Mouse (Mus musculus): ENCODE measurements at regions not wholly inside any gene's neighbourhood (a gene's known extent, or its start where the extent isn't known, plus 50 kb on each side); places are given as distances from the start of the nearest gene placed in this dataset.
A peak's percentile ranks its signal among the peaks of the same experiment; 100 is the strongest.

GRCm38 (mm10) chr3:132023342-132023741, 61.8 kb upstream of the Dkk2 start:
- no peak overlapping the region for H3K4me3 ChIP-seq (ENCODE audit: low read length)
- ATAC-seq = no peak
- H3K9me3 ChIP-seq (ENCODE audit: low read length) = no peaks in the 10 kb centered on the region
- H3K27ac ChIP-seq = no peak overlapping the region
- no peak overlapping the region for H3K4me2 ChIP-seq (ENCODE audit: low read depth, low read length)
- TF ChIP-seq CTCF (IDR thresholded peaks at IDR 0.05; ENCODE audit: low read depth) = no peak
- H3K4me1 ChIP-seq (ENCODE audit: insufficient read depth, low read length) = no peaks in the 10 kb centered on the region
- H3K36me3 ChIP-seq (ENCODE audit: insufficient read depth, low read length) = no peaks in the 10 kb centered on the region
- no peak for DNase-seq (ENCODE audit: low spot score)
- 60% methylated on average over 6 of the region's 6 CpGs for WGBS
- no peak overlapping the region for H3K9ac ChIP-seq (replicated peaks; ENCODE audit: low read length)
- H3K27me3 ChIP-seq (ENCODE audit: insufficient read depth, low read length) = no peaks in the 10 kb centered on the region

- H3K36me3 ChIP-seq (ENCODE audit: insufficient read depth, low read length) = no peaks in the 10 kb centered on the region
- 0 out of 2 replicates have a peak, but pooled peaks cover 8% of the 10 kb centered on the region for H3K4me1 ChIP-seq (ENCODE audit: insufficient read depth, low read length)
- no peaks in the 10 kb centered on the region for H3K9me3 ChIP-seq (ENCODE audit: low read length)
- ATAC-seq (no peak), DNase-seq (ENCODE audit: low spot score) (no peak)
- no peak overlapping the region for H3K27ac ChIP-seq
- no peaks in the 10 kb centered on the region for H3K27me3 ChIP-seq (ENCODE audit: insufficient read depth, low read length)
- no peak overlapping the region for H3K4me2 ChIP-seq (ENCODE audit: low read depth, low read length)
- no peak for TF ChIP-seq CTCF (IDR thresholded peaks at IDR 0.05; ENCODE audit: low read depth)
- no peak overlapping the region for H3K4me3 ChIP-seq (ENCODE audit: low read length)
- no peak overlapping the region for H3K9ac ChIP-seq (replicated peaks; ENCODE audit: low read length)
- WGBS = 95% methylated on average over 3 of the region's 3 CpGs
These were observed 56.0 kb upstream of the Dkk2 start for GRCm38 (mm10) chr3:132029112-132029511.

- no peak for TF ChIP-seq CTCF (IDR thresholded peaks at IDR 0.05; ENCODE audit: low read depth)
- Histone ChIP-seq H3K9ac (replicated peaks; ENCODE audit: low read length) (no peak overlapping the region), H3K27me3 (ENCODE audit: insufficient read depth, low read length) (no peaks in the 10 kb centered on the region), H3K9me3 (ENCODE audit: low read length) (no peaks in the 10 kb centered on the region), H3K4me3 (ENCODE audit: low read length) (no peak overlapping the region), H3K36me3 (ENCODE audit: insufficient read depth, low read length) (no peaks in the 10 kb centered on the region), H3K4me2 (ENCODE audit: low read depth, low read length) (0 out of 2 replicates have a peak overlapping the region, but pooled peaks have one; percentile 13), H3K4me1 (ENCODE audit: insufficient read depth, low read length) (0 out of 2 replicates have a peak, but pooled peaks cover 8% of the 10 kb centered on the region), H3K27ac (peak overlapping the region; percentile 3; the same call in 1 of the 2 replicates)
- ATAC-seq (peak; percentile 74; the same call in 1 of the 2 replicates), DNase-seq (ENCODE audit: low spot score) (peak; percentile 38)
- 21% methylated on average over 5 of the region's 5 CpGs for WGBS
These were observed 51.9 kb upstream of the Dkk2 start for GRCm38 (mm10) chr3:132033078-132033713.

- DNase-seq (ENCODE audit: low spot score) = no peak
- no peak for ATAC-seq
- Histone ChIP-seq H3K4me1 (ENCODE audit: insufficient read depth, low read length) (0 out of 2 replicates have a peak, but pooled peaks cover 8% of the 10 kb centered on the region), H3K9me3 (ENCODE audit: low read length) (no peaks in the 10 kb centered on the region), H3K4me2 (ENCODE audit: low read depth, low read length) (no peak overlapping the region), H3K9ac (replicated peaks; ENCODE audit: low read length) (no peak overlapping the region), H3K36me3 (ENCODE audit: insufficient read depth, low read length) (no peaks in the 10 kb centered on the region), H3K27ac (no peak overlapping the region), H3K4me3 (ENCODE audit: low read length) (no peak overlapping the region), H3K27me3 (ENCODE audit: insufficient read depth, low read length) (no peaks in the 10 kb centered on the region)
- 78% methylated on average over 2 of the region's 2 CpGs for WGBS
- no peak for TF ChIP-seq CTCF (IDR thresholded peaks at IDR 0.05; ENCODE audit: low read depth)
These were observed 49.9 kb upstream of the Dkk2 start for GRCm38 (mm10) chr3:132035176-132035575.

Measured in hindbrain, postnatal 0 days (tissue).